Mouse (Mus musculus): ENCODE data around the gene Cacna1a. TPM values are rescaled to one million over a fixed set of nuclear protein-coding genes. Genes with fewer than 3 reads are reported as not detected.
A peak's percentile ranks its signal among the peaks of the same experiment; 100 is the strongest.

Gene Cacna1a
- polyA plus RNA-seq, 1 experiment from 2014 or later = 4.5 TPM

DNA sequence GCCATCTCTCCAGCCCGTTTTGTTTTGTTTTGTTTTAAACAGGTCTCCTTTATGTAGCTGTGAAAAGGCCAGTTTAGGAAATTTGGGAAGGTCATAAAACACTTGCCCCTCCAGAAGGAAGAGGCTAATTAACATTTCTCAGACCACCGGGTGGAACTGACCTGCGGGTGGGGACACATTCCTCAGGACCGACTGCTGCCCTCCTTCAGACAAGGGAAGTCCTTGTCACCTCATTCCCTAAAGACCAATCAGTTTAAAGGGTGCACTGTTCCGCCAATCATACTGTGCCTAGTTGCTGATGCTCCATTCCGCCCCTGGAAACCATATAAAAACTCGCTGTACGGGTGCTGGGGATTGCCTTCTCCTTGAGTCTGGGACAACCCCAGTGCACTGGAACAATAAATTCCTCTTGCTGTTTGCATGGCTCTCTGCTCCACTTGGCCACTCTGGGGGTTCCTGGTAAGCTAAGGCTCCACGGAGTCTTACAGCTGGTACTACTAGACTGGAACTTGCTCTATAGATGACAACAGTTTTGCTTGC, 264.9 kb downstream of the Cacna1a start:
- no peaks in the 10 kb centered on the region for H3K36me3 ChIP-seq (ENCODE audit: control insufficient read depth, insufficient read depth, low read length)
- ATAC-seq (ENCODE audit: low read depth) (no peak), DNase-seq (ENCODE audit: low spot score) (no peak)
- 49% methylated on average over 9 of the region's 9 CpGs for WGBS
- no peak overlapping the region for H3K27ac ChIP-seq (replicated peaks; ENCODE audit: low read depth, low read length)
- no peaks in the 10 kb centered on the region for H3K9me3 ChIP-seq (ENCODE audit: control insufficient read depth, low read length)
- H3K4me3 ChIP-seq (ENCODE audit: low read depth, low read length) = no peak overlapping the region
- no peak overlapping the region for H3K4me2 ChIP-seq (ENCODE audit: low read depth, low read length)
- no peak overlapping the region for H3K9ac ChIP-seq (ENCODE audit: low read depth, low read length)
- H3K4me1 ChIP-seq (ENCODE audit: control insufficient read depth, insufficient read depth, low read length) = peaks cover 34% of the 10 kb centered on the region
- H3K27me3 ChIP-seq (replicated peaks; ENCODE audit: control insufficient read depth, insufficient read depth, low read length) = no peaks in the 10 kb centered on the region

DNA sequence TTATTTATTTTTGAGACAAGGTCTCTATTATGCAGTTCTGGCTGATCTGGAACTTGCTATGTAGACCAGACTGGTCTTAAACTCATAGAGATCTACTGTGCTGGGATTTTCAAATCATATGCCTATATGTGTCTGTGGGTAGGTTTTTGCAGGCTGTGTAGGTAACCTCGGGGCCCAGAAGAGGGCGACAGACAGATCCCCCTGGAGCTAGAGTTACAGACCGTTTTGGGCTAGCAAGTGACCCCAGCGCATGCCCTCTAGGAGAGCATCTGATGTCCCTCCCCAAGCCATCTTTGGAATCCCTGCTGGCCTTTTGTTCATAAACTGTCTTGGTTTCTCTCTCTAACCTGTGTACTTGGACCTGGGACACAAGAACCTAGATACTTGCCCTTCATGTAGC, 266.4 kb downstream of the Cacna1a start:
- peak overlapping the region; percentile 77; the same call in 1 of the 2 replicates for H3K4me2 ChIP-seq (ENCODE audit: low read depth, low read length)

DNA sequence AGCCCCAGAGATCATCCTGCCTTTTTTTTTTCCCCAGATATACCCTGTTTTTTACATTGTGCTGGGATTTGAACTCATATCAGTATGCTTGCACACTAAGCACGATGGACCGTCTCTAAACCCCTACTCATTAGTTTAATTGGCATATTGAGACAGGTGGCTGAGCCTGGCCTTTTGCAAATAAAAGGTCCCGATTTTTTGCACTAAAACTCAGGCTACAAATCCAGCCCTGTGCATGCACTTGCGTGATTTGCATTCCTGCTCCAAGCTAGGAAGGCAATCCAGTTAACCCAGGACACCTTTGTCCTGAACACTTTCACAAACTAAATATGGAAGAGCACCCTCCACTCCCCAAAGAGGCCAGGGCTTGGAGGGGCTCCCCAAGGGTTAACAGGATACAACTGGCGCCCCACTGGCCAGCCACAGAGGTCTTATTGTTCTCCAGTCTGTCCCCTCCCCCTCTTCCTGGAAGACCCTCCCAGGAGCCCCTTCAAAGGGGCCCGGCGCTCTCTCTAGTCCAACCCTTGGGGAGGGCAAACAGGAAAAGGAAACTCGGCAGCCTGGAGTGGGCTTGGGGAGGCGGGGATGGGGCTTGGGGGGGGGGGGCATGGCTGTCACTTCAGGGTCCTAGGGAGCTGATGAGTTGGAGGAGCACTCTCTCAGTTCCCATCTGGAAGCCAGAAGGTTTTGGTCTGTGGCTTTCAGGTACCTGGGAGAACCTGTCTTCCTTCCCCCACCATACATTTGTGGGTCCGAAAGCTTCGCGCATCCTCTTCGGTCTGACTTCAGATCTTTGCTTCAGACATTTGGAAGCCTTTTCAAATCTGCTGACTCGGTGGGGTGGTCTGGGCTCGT, 267.3 kb downstream of the Cacna1a start:
- peak overlapping the region; percentile 77 for H3K4me2 ChIP-seq (ENCODE audit: low read depth, low read length)
- H3K27me3 ChIP-seq (replicated peaks; ENCODE audit: control insufficient read depth, insufficient read depth, low read length) = no peaks in the 10 kb centered on the region
- under 1% methylated on average over 14 of the region's 15 CpGs for WGBS
- peak; percentile 60 for ATAC-seq (ENCODE audit: low read depth)
- H3K4me1 ChIP-seq (ENCODE audit: control insufficient read depth, insufficient read depth, low read length) = peaks cover 45% of the 10 kb centered on the region
- H3K9me3 ChIP-seq (ENCODE audit: control insufficient read depth, low read length) = no peaks in the 10 kb centered on the region
- DNase-seq (ENCODE audit: low spot score) = peak; percentile 93
- no peaks in the 10 kb centered on the region for H3K36me3 ChIP-seq (ENCODE audit: control insufficient read depth, insufficient read depth, low read length)
- peak overlapping the region; percentile 97 for H3K27ac ChIP-seq (replicated peaks; ENCODE audit: low read depth, low read length)
- H3K4me3 ChIP-seq (ENCODE audit: low read depth, low read length) = peak overlapping the region; percentile 39
- H3K9ac ChIP-seq (ENCODE audit: low read depth, low read length) = peak overlapping the region; percentile 72

More for the DNA sequence above, 266.4 kb downstream of the Cacna1a start:
- Histone ChIP-seq H3K36me3 (ENCODE audit: control insufficient read depth, insufficient read depth, low read length) (no peaks in the 10 kb centered on the region), H3K9ac (ENCODE audit: low read depth, low read length) (no peak overlapping the region), H3K4me1 (ENCODE audit: control insufficient read depth, insufficient read depth, low read length) (peaks cover 35% of the 10 kb centered on the region), H3K27ac (replicated peaks; ENCODE audit: low read depth, low read length) (peak overlapping the region; percentile 97), H3K27me3 (replicated peaks; ENCODE audit: control insufficient read depth, insufficient read depth, low read length) (no peaks in the 10 kb centered on the region), H3K9me3 (ENCODE audit: control insufficient read depth, low read length) (no peaks in the 10 kb centered on the region), H3K4me3 (ENCODE audit: low read depth, low read length) (no peak overlapping the region)
- no peak for DNase-seq (ENCODE audit: low spot score)
- no peak for ATAC-seq (ENCODE audit: low read depth)
- WGBS = 25% methylated on average over 4 of the region's 4 CpGs

DNA sequence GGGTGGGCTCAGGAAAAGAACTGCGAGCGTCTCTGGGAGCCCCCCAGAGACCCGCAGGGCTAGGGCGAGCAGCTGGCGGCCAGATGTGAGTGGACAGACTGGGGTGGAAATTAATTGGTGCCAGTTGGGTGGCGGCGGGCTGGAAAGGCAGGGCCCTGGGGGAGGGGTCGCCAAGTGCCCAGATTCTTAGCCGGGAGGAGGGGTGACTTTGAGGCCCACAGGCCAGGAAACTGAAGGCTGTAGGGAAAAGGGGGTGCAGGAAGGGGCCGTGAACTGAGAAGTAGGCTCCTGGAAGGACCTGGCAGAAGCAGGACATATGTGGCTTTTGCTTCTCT, 267.9 kb downstream of the Cacna1a start:
- no peaks in the 10 kb centered on the region for H3K27me3 ChIP-seq (replicated peaks; ENCODE audit: control insufficient read depth, insufficient read depth, low read length)
- no peaks in the 10 kb centered on the region for H3K9me3 ChIP-seq (ENCODE audit: control insufficient read depth, low read length)
- H3K36me3 ChIP-seq (ENCODE audit: control insufficient read depth, insufficient read depth, low read length) = no peaks in the 10 kb centered on the region
- peak overlapping the region; percentile 97 for H3K27ac ChIP-seq (replicated peaks; ENCODE audit: low read depth, low read length)
- H3K4me3 ChIP-seq (ENCODE audit: low read depth, low read length) = peak overlapping the region; percentile 39
- DNase-seq (ENCODE audit: low spot score) (peak; percentile 75), ATAC-seq (ENCODE audit: low read depth) (peak; percentile 20)
- H3K9ac ChIP-seq (ENCODE audit: low read depth, low read length) = peak overlapping the region; percentile 72
- WGBS = 2% methylated on average over 10 of the region's 10 CpGs
- peaks cover 51% of the 10 kb centered on the region for H3K4me1 ChIP-seq (ENCODE audit: control insufficient read depth, insufficient read depth, low read length)
- peak overlapping the region; percentile 77 for H3K4me2 ChIP-seq (ENCODE audit: low read depth, low read length)

DNA sequence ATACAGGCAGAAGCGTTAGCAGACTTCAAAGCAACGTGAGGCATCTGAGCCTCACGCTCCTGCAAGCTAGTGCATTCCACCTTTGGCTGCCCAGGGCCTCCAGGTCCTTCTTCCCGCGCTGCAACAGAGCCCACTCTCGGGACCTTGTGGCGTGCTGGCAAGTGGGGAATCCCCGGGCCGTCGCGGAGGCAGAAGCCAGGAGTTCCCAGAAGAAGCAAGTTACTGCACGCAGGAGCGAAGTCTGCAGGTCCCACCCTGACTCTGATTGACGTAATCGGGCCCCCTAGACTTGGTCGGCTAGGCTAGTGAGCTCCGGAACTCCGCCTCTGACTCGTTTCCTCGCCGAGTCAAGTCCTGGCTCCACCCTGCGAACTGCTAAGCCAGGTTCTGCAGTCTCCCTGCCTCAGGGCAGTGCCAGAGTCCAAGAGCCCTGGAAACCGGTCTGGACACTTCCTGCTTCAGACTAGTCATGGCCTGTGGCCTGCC, 268.4 kb downstream of the Cacna1a start:
- WGBS = 0% methylated on average over 22 of the region's 23 CpGs
- Histone ChIP-seq H3K4me3 (ENCODE audit: low read depth, low read length) (peak overlapping the region; percentile 39), H3K9ac (ENCODE audit: low read depth, low read length) (peak overlapping the region; percentile 72), H3K9me3 (ENCODE audit: control insufficient read depth, low read length) (no peaks in the 10 kb centered on the region), H3K4me2 (ENCODE audit: low read depth, low read length) (peak overlapping the region; percentile 77), H3K27me3 (replicated peaks; ENCODE audit: control insufficient read depth, insufficient read depth, low read length) (no peaks in the 10 kb centered on the region), H3K4me1 (ENCODE audit: control insufficient read depth, insufficient read depth, low read length) (peaks cover 51% of the 10 kb centered on the region), H3K36me3 (ENCODE audit: control insufficient read depth, insufficient read depth, low read length) (no peaks in the 10 kb centered on the region), H3K27ac (replicated peaks; ENCODE audit: low read depth, low read length) (peak overlapping the region; percentile 97)
- ATAC-seq (ENCODE audit: low read depth) (peak; percentile 62), DNase-seq (ENCODE audit: low spot score) (peak; percentile 94)

DNA sequence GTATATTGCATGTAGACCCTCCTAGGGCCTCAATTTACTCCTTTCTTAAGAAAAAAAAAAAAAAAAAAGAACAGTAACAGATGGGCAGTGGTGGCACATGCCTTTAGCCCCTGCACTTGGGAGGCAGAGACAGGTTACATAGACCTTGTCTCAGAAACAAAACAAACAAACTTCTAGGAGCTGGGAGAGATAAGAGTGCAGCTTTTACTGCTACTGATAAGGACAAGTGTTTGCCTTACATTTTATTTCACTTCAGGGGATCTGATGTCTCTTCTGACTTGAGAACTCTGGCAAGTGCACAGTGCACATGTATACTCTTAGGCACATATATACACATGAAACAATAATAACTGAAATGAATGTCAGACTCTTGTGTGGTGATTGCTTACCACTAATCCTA, 269.0 kb downstream of the Cacna1a start:
- peak overlapping the region; percentile 72 for H3K9ac ChIP-seq (ENCODE audit: low read depth, low read length)
- ATAC-seq (ENCODE audit: low read depth) = no peak
- peak overlapping the region; percentile 97 for H3K27ac ChIP-seq (replicated peaks; ENCODE audit: low read depth, low read length)
- H3K36me3 ChIP-seq (ENCODE audit: control insufficient read depth, insufficient read depth, low read length) = no peaks in the 10 kb centered on the region
- H3K9me3 ChIP-seq (ENCODE audit: control insufficient read depth, low read length) = no peaks in the 10 kb centered on the region
- H3K27me3 ChIP-seq (replicated peaks; ENCODE audit: control insufficient read depth, insufficient read depth, low read length) = no peaks in the 10 kb centered on the region
- peak overlapping the region; percentile 39 for H3K4me3 ChIP-seq (ENCODE audit: low read depth, low read length)
- H3K4me2 ChIP-seq (ENCODE audit: low read depth, low read length) = peak overlapping the region; percentile 77
- DNase-seq (ENCODE audit: low spot score) = no peak
- peaks cover 51% of the 10 kb centered on the region for H3K4me1 ChIP-seq (ENCODE audit: control insufficient read depth, insufficient read depth, low read length)

DNA sequence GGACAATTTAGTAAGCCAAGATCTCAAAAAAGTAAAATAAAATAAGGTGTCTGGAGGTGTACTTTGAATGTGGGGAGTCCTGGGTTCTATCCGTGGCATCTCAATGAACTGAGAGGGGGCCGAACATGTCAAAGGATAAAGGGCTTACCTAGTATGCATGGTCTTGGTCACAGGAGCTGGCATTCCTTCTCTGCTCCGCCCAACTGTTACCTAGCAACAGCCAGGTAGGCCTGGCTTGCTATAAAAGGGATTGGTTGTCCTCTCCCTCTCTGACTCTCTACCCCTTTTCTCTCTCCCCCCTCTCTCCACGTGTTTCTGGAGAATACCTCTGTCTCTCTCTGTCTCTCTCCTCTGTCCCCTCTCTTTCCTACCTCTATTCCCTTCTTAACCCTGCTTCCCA, 269.4 kb downstream of the Cacna1a start:
- ATAC-seq (ENCODE audit: low read depth) = no peak
- Histone ChIP-seq H3K9ac (ENCODE audit: low read depth, low read length) (no peak overlapping the region), H3K36me3 (ENCODE audit: control insufficient read depth, insufficient read depth, low read length) (no peaks in the 10 kb centered on the region), H3K27ac (replicated peaks; ENCODE audit: low read depth, low read length) (peak overlapping the region; percentile 97), H3K9me3 (ENCODE audit: control insufficient read depth, low read length) (no peaks in the 10 kb centered on the region), H3K27me3 (replicated peaks; ENCODE audit: control insufficient read depth, insufficient read depth, low read length) (no peaks in the 10 kb centered on the region), H3K4me3 (ENCODE audit: low read depth, low read length) (no peak overlapping the region), H3K4me2 (ENCODE audit: low read depth, low read length) (no peak overlapping the region), H3K4me1 (ENCODE audit: control insufficient read depth, insufficient read depth, low read length) (peaks cover 51% of the 10 kb centered on the region)
- WGBS = 46% methylated on average over 4 of the region's 4 CpGs
- DNase-seq (ENCODE audit: low spot score) = no peak

DNA sequence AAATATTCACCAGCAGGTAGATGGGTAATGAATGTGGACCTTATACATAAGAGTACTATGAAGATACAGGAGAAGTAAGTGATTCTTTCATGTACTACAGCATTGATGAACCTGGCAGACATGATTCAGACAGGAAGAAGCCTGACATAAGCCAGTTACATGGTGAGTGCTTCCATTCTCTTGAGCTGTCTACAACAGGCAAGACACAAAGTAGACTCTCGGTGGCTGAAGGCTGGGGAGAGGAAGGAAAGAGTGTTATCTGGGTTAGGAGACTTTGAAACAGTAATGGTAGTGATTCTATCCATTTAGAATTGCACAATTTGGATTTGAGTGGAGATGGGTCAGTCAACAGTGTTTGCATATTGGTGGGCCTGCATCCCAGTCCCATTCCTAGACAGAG, 270.7 kb downstream of the Cacna1a start:
- Histone ChIP-seq H3K4me2 (ENCODE audit: low read depth, low read length) (no peak overlapping the region; the same call in 1 of the 2 replicates), H3K27ac (replicated peaks; ENCODE audit: low read depth, low read length) (peak overlapping the region; percentile 96; the same call in 1 of the 2 replicates), H3K36me3 (ENCODE audit: control insufficient read depth, insufficient read depth, low read length) (no peaks in the 10 kb centered on the region), H3K27me3 (replicated peaks; ENCODE audit: control insufficient read depth, insufficient read depth, low read length) (no peaks in the 10 kb centered on the region), H3K4me3 (ENCODE audit: low read depth, low read length) (no peak overlapping the region), H3K9ac (ENCODE audit: low read depth, low read length) (no peak overlapping the region), H3K9me3 (ENCODE audit: control insufficient read depth, low read length) (no peaks in the 10 kb centered on the region), H3K4me1 (ENCODE audit: control insufficient read depth, insufficient read depth, low read length) (peaks cover 58% of the 10 kb centered on the region)
- WGBS = 65% methylated on average over 1 of the region's 1 CpGs
- no peak for ATAC-seq (ENCODE audit: low read depth)
- DNase-seq (ENCODE audit: low spot score) = no peak
